Mouse (Mus musculus) liver, adult 2 months (tissue): ENCODE data around the gene Sv2c. TPM values are rescaled to one million over a fixed set of nuclear protein-coding genes. Genes with fewer than 3 reads are reported as not detected.
A peak's percentile ranks its signal among the peaks of the same experiment; 100 is the strongest.

Experiments
- DNase-seq: peaks from one replicate; pipeline ENCODE4 v3.0.0-alpha.2; 2011; ENCODE audit warnings: low read depth, low spot score; ENCODE audit errors: extremely low read depth
- H3K27ac ChIP-seq: fragments of 200-500 bp; replicated peaks from 2 replicates; pipeline ENCODE4 v1.5.1; 2012; ENCODE audit warnings: low read depth, mild to moderate bottlenecking, control low read depth, inconsistent platforms, low read length; ENCODE audit not compliant: insufficient read depth
- H3K27me3 ChIP-seq: fragments of 200-500 bp; 2 replicates; pipeline ENCODE4 v1.6.1; 2012; ENCODE audit warnings: mild to moderate bottlenecking, moderate library complexity, low read length, inconsistent platforms; ENCODE audit not compliant: control insufficient read depth, insufficient read depth
- H3K36me3 ChIP-seq: fragments of 200-500 bp; 2 replicates; pipeline ENCODE4 v1.6.1; 2012; ENCODE audit warnings: low read length, inconsistent platforms; ENCODE audit not compliant: control insufficient read depth, insufficient read depth
- H3K4me1 ChIP-seq: fragments of 200-500 bp; 2 replicates; pipeline ENCODE4 v1.6.1; 2011; ENCODE audit warnings: low read length; ENCODE audit not compliant: control insufficient read depth, insufficient read depth
- H3K4me3 ChIP-seq: fragments of 200-500 bp; 2 replicates; pipeline ENCODE4 v1.5.1; 2011; ENCODE audit warnings: low read depth, mild to moderate bottlenecking, control low read depth, low read length, moderate library complexity; ENCODE audit not compliant: insufficient read depth
- H3K79me2 ChIP-seq: fragments of 200-500 bp; 2 replicates; pipeline ENCODE4 v1.6.1; 2012; ENCODE audit warnings: inconsistent platforms, mild to moderate bottlenecking, low read length, moderate library complexity; ENCODE audit not compliant: control insufficient read depth, insufficient read depth
- H3K9ac ChIP-seq: fragments of 200-500 bp; 2 replicates; pipeline ENCODE4 v1.6.1; 2012; ENCODE audit warnings: low read depth, mild to moderate bottlenecking, control low read depth, inconsistent platforms, low read length
- CTCF ChIP-seq: fragments of 200-500 bp; IDR thresholded peaks from 2 replicates; pipeline ENCODE4 v1.5.1; 2011; ENCODE audit warnings: low read depth, low read length, control low read depth
- POLR2A ChIP-seq: fragments of 200-500 bp; IDR thresholded peaks from 2 replicates; pipeline ENCODE4 v1.6.1; 2011; ENCODE audit warnings: low read length, control low read depth; ENCODE audit not compliant: insufficient read depth; ENCODE audit errors: extremely low read depth
- WGBS: fragments of 180-500 bp; shearing (Covaris S2); methylation state at CpG from one replicate; pipeline ENCODE4 v1.1.7; 2018; 5-methylcytosine and 5-hydroxymethylcytosine counted together
- polyA plus RNA-seq: library from polyadenylated mRNA; depleted of rRNA; stranded (reverse); fragments of >200 nt; gene quantifications from 2 replicates; pipeline ENCODE4 v1.2.3, GENCODE M21; 2012
- total RNA-seq: library from RNA; depleted of rRNA; stranded (reverse); fragments of >200 nt; gene quantifications from 2 replicates; pipeline ENCODE4 v1.2.3, GENCODE M21; 2014

The Sv2c gene
- total and polyA plus RNA-seq, 2 experiments = 0.09 to 0.13 TPM

- no peaks in the 10 kb centered on the region for H3K36me3 ChIP-seq
- H3K9ac ChIP-seq = no peak overlapping the region
- H3K27ac ChIP-seq = no peak overlapping the region
- peaks cover 16% of the 10 kb centered on the region; the same call in 1 of the 2 replicates for H3K27me3 ChIP-seq
- DNase-seq = no peak
- 46% methylated on average over 3 of the region's 3 CpGs for WGBS
- no peak overlapping the region for H3K4me3 ChIP-seq
- H3K4me1 ChIP-seq = no peaks in the 10 kb centered on the region
- H3K79me2 ChIP-seq = no peaks in the 10 kb centered on the region
- TF ChIP-seq POLR2A = no peak
- no peak for TF ChIP-seq CTCF
These were observed 3.3 kb downstream of the Sv2c start for GRCm38 (mm10) chr13:96129081-96129480.

- Histone ChIP-seq H3K36me3 (no peaks in the 10 kb centered on the region), H3K27me3 (peaks cover 8% of the 10 kb centered on the region; the same call in 1 of the 2 replicates), H3K9ac (no peak overlapping the region), H3K27ac (no peak overlapping the region), H3K4me1 (no peaks in the 10 kb centered on the region), H3K4me3 (no peak overlapping the region), H3K79me2 (no peaks in the 10 kb centered on the region)
- no peak for DNase-seq
- 71% methylated on average over 6 of the region's 6 CpGs for WGBS
- TF ChIP-seq POLR2A (no peak), CTCF (no peak)
These were observed 5.7 kb downstream of the Sv2c start for GRCm38 (mm10) chr13:96126669-96127068.

- 73% methylated on average over 5 of the region's 5 CpGs for WGBS
These were observed 7.4 kb downstream of the Sv2c start for GRCm38 (mm10) chr13:96125011-96125410.

GRCm38 (mm10) chr13:96112711-96113110 lies 19.7 kb downstream of the Sv2c start:
- no peak for TF ChIP-seq CTCF
- TF ChIP-seq POLR2A = no peak
- Histone ChIP-seq H3K36me3 (no peaks in the 10 kb centered on the region), H3K4me1 (no peaks in the 10 kb centered on the region), H3K79me2 (no peaks in the 10 kb centered on the region), H3K27ac (no peak overlapping the region), H3K27me3 (no peaks in the 10 kb centered on the region), H3K4me3 (no peak overlapping the region), H3K9ac (no peak overlapping the region)
- 71% methylated on average over 2 of the region's 2 CpGs for WGBS
- DNase-seq = no peak

More at GRCm38 (mm10) chr13:96125011-96125410, 7.4 kb downstream of the Sv2c start:
- H3K27me3 ChIP-seq = 0 out of 2 replicates have a peak, but pooled peaks cover 4% of the 10 kb centered on the region
- TF ChIP-seq POLR2A (no peak), CTCF (no peak)
- H3K27ac ChIP-seq = no peak overlapping the region
- no peak overlapping the region for H3K4me3 ChIP-seq
- no peaks in the 10 kb centered on the region for H3K79me2 ChIP-seq
- H3K36me3 ChIP-seq = no peaks in the 10 kb centered on the region
- no peak for DNase-seq
- no peak overlapping the region for H3K9ac ChIP-seq
- no peaks in the 10 kb centered on the region for H3K4me1 ChIP-seq

GRCm38 (mm10) chr13:96110767-96111166 lies 21.6 kb downstream of the Sv2c start:
- H3K4me1 ChIP-seq = no peaks in the 10 kb centered on the region

GRCm38 (mm10) chr13:96106367-96106766 lies 26.0 kb downstream of the Sv2c start:
- Histone ChIP-seq H3K4me3 (no peak overlapping the region), H3K27ac (no peak overlapping the region), H3K9ac (no peak overlapping the region), H3K4me1 (no peaks in the 10 kb centered on the region), H3K36me3 (no peaks in the 10 kb centered on the region), H3K27me3 (no peaks in the 10 kb centered on the region), H3K79me2 (no peaks in the 10 kb centered on the region)
- DNase-seq = peak; percentile 12
- TF ChIP-seq CTCF (no peak), POLR2A (no peak)
- 81% methylated on average over 4 of the region's 4 CpGs for WGBS

More at GRCm38 (mm10) chr13:96110767-96111166, 21.6 kb downstream of the Sv2c start:
- Histone ChIP-seq H3K36me3 (no peaks in the 10 kb centered on the region), H3K27ac (no peak overlapping the region), H3K27me3 (no peaks in the 10 kb centered on the region), H3K4me3 (no peak overlapping the region), H3K9ac (no peak overlapping the region), H3K79me2 (no peaks in the 10 kb centered on the region)
- TF ChIP-seq POLR2A (no peak), CTCF (no peak)
- 97% methylated on average over 3 of the region's 3 CpGs for WGBS
- no peak for DNase-seq

GRCm38 (mm10) chr13:96090929-96091328 lies 41.4 kb downstream of the Sv2c start:
- H3K79me2 ChIP-seq = no peaks in the 10 kb centered on the region
- no peak for DNase-seq
- no peaks in the 10 kb centered on the region for H3K36me3 ChIP-seq
- H3K27ac ChIP-seq = no peak overlapping the region
- WGBS = 77% methylated on average over 4 of the region's 4 CpGs
- H3K4me1 ChIP-seq = no peaks in the 10 kb centered on the region
- TF ChIP-seq POLR2A (no peak), CTCF (no peak)
- no peaks in the 10 kb centered on the region for H3K27me3 ChIP-seq
- no peak overlapping the region for H3K9ac ChIP-seq
- H3K4me3 ChIP-seq = no peak overlapping the region
